Mouse (Mus musculus): ENCODE results near the gene Med25.

The Med25 gene

GRCm38 (mm10) chr7:44892276-44892921 is at the start of gene Med25:
Med25 (minus strand) TSS chr7:44892712.
- DNase-seq (ENCODE audit: low read depth in 1 of 2, low spot score in 2 of 2), result peak; percentile 60 to 74

- no peak for DNase-seq (ENCODE audit: low read depth in 1 of 2, low spot score in 2 of 2)
These were observed 46.2 kb upstream of the Med25 start for GRCm38 (mm10) chr7:44938680-44939079.

GRCm38 (mm10) chr7:44929204-44930151 is 37.0 kb upstream of the Med25 start, which contains the start of gene Ap2a1:
Ap2a1 (minus strand) TSS chr7:44929496.
- DNase-seq (ENCODE audit: low read depth in 1 of 2, low spot score in 2 of 2), result peak; percentile 99 to 100

- DNase-seq (ENCODE audit: low read depth in 1 of 2, low spot score in 2 of 2), result no peak
These were observed 36.1 kb upstream of the Med25 start for GRCm38 (mm10) chr7:44928570-44928969.

- no peak for DNase-seq (ENCODE audit: low read depth in 1 of 2, low spot score in 2 of 2)
These were observed 33.0 kb upstream of the Med25 start for GRCm38 (mm10) chr7:44925468-44925867.

- no peak for DNase-seq (ENCODE audit: low read depth in 1 of 2, low spot score in 2 of 2)
These were observed 30.0 kb upstream of the Med25 start for GRCm38 (mm10) chr7:44922530-44922929.

GRCm38 (mm10) chr7:44919127-44919526 is 26.6 kb upstream of the Med25 start:
- no peak for DNase-seq (ENCODE audit: low read depth in 1 of 2, low spot score in 2 of 2)

GRCm38 (mm10) chr7:44918219-44918618 is 25.7 kb upstream of the Med25 start:
- DNase-seq (ENCODE audit: low read depth in 1 of 2, low spot score in 2 of 2), result no peak

- DNase-seq (ENCODE audit: low read depth in 1 of 2, low spot score in 2 of 2), result no peak
These were observed 24.4 kb upstream of the Med25 start for GRCm38 (mm10) chr7:44916881-44917280.

GRCm38 (mm10) chr7:44916191-44916590 is 23.7 kb upstream of the Med25 start:
- no peak for DNase-seq (ENCODE audit: low read depth in 1 of 2, low spot score in 2 of 2)

GRCm38 (mm10) chr7:44915314-44915713 is 22.8 kb upstream of the Med25 start:
- DNase-seq (ENCODE audit: low read depth in 1 of 2, low spot score in 2 of 2), result no peak

GRCm38 (mm10) chr7:44914396-44914795 is 21.9 kb upstream of the Med25 start:
- no peak for DNase-seq (ENCODE audit: low read depth in 1 of 2, low spot score in 2 of 2)

GRCm38 (mm10) chr7:44908706-44909476 is 16.4 kb upstream of the Med25 start:
- no peak for DNase-seq (ENCODE audit: low read depth in 1 of 2, low spot score in 2 of 2)

GRCm38 (mm10) chr7:44905430-44905829 is 12.9 kb upstream of the Med25 start:
- no peak for DNase-seq (ENCODE audit: low read depth in 1 of 2, low spot score in 2 of 2)

GRCm38 (mm10) chr7:44901230-44901722 is 8.8 kb upstream of the Med25 start:
- no peak for DNase-seq (ENCODE audit: low read depth in 1 of 2, low spot score in 2 of 2)

GRCm38 (mm10) chr7:44900632-44901031 is 8.1 kb upstream of the Med25 start:
- DNase-seq (ENCODE audit: low read depth in 1 of 2, low spot score in 2 of 2), result no peak

- DNase-seq (ENCODE audit: low read depth in 1 of 2, low spot score in 2 of 2), result no peak
These were observed 6.1 kb upstream of the Med25 start for GRCm38 (mm10) chr7:44898607-44899006.

- no peak for DNase-seq (ENCODE audit: low read depth in 1 of 2, low spot score in 2 of 2)
These were observed 4.0 kb upstream of the Med25 start for GRCm38 (mm10) chr7:44896499-44896898.

GRCm38 (mm10) chr7:44895593-44896434 is 3.3 kb upstream of the Med25 start, which contains the start of gene Fuz:
Fuz (plus strand) TSS chr7:44896079.
- DNase-seq (ENCODE audit: low read depth in 1 of 2, low spot score in 2 of 2), result peak; percentile 82 to 87

GRCm38 (mm10) chr7:44895206-44895592 is 2.7 kb upstream of the Med25 start:
- no peak for DNase-seq (ENCODE audit: low read depth in 1 of 2, low spot score in 2 of 2)
